Mouse (Mus musculus) neutrophil, adult 5-6 weeks (primary cell): ENCODE measurements around the gene Il17rc. TPM values are rescaled to one million over a fixed set of nuclear protein-coding genes. Genes with fewer than 3 reads are reported as not detected.
A peak's percentile ranks its signal among the peaks of the same experiment; 100 is the strongest.

Experiments
- ATAC-seq: fragments of 151-379, 151-347 bp; 2 replicates; pipeline ENCODE4 v1.8.0; 2017; ENCODE audit warnings: mild to moderate bottlenecking, moderate TSS enrichment; ENCODE audit not compliant: insufficient number of reproducible peaks, poor library complexity, low FRiP score, severe bottlenecking; ENCODE audit errors: extremely low read depth
- total RNA-seq: library from RNA; stranded (forward); fragments of 200-1000 nt; gene quantifications from 2 replicates; pipeline ENCODE4 v1.2.3, GENCODE M21; 2017

Il17rc gene
- total RNA-seq, 1 experiment from 2014 or later, result not detected

GRCm38 (mm10) chr6:113530932-113531839 lies 60.0 kb downstream of the Il17rc start, which contains the start of the genes Emc3 and Fancd2:
Emc3 (minus strand) TSS chr6:113531652.
Fancd2 (plus strand) TSS chr6:113531682.
- peak; percentile 93 for ATAC-seq

- ATAC-seq, result no peak
Measured at GRCm38 (mm10) chr6:113531840-113532404, 60.7 kb downstream of the Il17rc start.

Other genes starting within 250 kb of the Il17rc start
- gene Mtmr14, start 233.6 kb upstream of the Il17rc start, total RNA-seq, result 53.1 and 63.1 TPM in 2 replicates
- 1.2 and 1.6 TPM in 2 replicates for gene Cpne9, start 189.1 kb upstream of the Il17rc start, total RNA-seq
- 62.6 and 63.0 TPM in 2 replicates for gene Brpf1, start 164.3 kb upstream of the Il17rc start, total RNA-seq
- 6.0 and 9.5 TPM in 2 replicates for gene Ogg1, start 144.5 kb upstream of the Il17rc start, total RNA-seq
- 24.4 and 25.4 TPM in 2 replicates for gene Camk1, start 127.4 kb upstream of the Il17rc start, total RNA-seq
- 27.2 and 31.6 TPM in 2 replicates for gene Tada3, start 93.5 kb upstream of the Il17rc start, total RNA-seq
- gene Arpc4, start 93.3 kb upstream of the Il17rc start, total RNA-seq, result 169 and 173 TPM in 2 replicates
- 29.3 and 38.9 TPM in 2 replicates for gene Ttll3, start 82.2 kb upstream of the Il17rc start, total RNA-seq
- 5.1 and 7.6 TPM in 2 replicates for gene Rpusd3, start 52.1 kb upstream of the Il17rc start, total RNA-seq
- not detected in 2 replicates for gene Cidec, start 35.7 kb upstream of the Il17rc start, total RNA-seq
- gene Jagn1, start 28.9 kb upstream of the Il17rc start, total RNA-seq, result 6.2 and 7.7 TPM in 2 replicates
- 0.12 and 0.25 TPM in 2 replicates for gene Il17re, start 12.9 kb upstream of the Il17rc start, total RNA-seq
- 8.5 and 9.8 TPM in 2 replicates for gene Creld1, start 11.9 kb downstream of the Il17rc start, total RNA-seq
- 0.12 TPM in 1 of 2 replicates, not detected in the other for gene Prrt3, start 30.5 kb downstream of the Il17rc start, total RNA-seq
- gene Emc3, start 60.2 kb downstream of the Il17rc start, total RNA-seq, result 27.6 and 38.4 TPM in 2 replicates
- gene Fancd2, start 60.3 kb downstream of the Il17rc start, total RNA-seq, result 0.86 and 1.4 TPM in 2 replicates
- not detected in 2 replicates for gene Fancd2os, start 129.3 kb downstream of the Il17rc start, total RNA-seq
- 94.3 and 105 TPM in 2 replicates for gene Brk1, start 133.3 kb downstream of the Il17rc start, total RNA-seq
- gene Vhl, start 152.5 kb downstream of the Il17rc start, total RNA-seq, result 14.9 and 17.6 TPM in 2 replicates
- gene Irak2, start 167.0 kb downstream of the Il17rc start, total RNA-seq, result 151 and 160 TPM in 2 replicates
- gene Tatdn2, start 225.6 kb downstream of the Il17rc start, total RNA-seq, result 125 and 154 TPM in 2 replicates
- 0.74 TPM in 1 of 2 replicates, not detected in the other for gene Ghrl, start 248.5 kb downstream of the Il17rc start, total RNA-seq